ENCODE assay signal across 16 mouse cellular contexts in the genomic region with DNA sequence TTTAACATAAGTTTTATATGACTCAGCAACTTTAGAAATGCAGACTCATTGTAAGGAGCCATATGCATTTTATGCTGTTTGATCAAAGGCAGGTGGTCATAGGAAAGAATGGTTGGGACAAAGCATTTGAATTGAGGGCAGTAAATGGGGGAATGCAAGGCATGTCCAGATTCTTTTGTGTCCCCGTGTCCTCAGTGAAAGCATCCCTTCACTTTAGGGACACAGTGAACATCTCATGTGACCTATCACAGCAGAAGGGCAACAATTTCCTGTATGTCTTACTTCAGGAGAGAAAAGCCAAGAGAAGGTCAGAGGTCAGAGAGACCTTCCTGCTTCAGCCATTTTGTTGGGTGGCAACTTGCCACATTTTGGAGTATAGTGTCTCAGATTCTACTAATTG.
"Had no signal": no experiment of that assay in that cellular context is flagged by ENCODE, and none has a peak within 500 bp of the region (broad histone marks: within the 10 kb centered on the region; RNA-seq: fewer than 3 reads in every experiment).

No protein-coding gene starts in this region.

- H3K9ac ChIP-seq: liver, postnatal 0 days; lung, embryonic 15.5 days; midbrain, embryonic 12.5 days; neural tube, embryonic 12.5 days; stomach, embryonic 15.5 days had no signal

- H3K4me3 ChIP-seq: lung, embryonic 15.5 days; megakaryocyte, embryonic 14.5 days; midbrain, embryonic 12.5 days; neural tube, embryonic 12.5 days; stomach, embryonic 15.5 days had no signal

- DNase-seq: liver, postnatal 0 days; lung, adult 2 months; lung, postnatal 14 days; lung, postnatal 36 days; midbrain, embryonic 14.5 days; right cerebral cortex, postnatal 14 days; thymus, adult 2 months; thymus, postnatal 25 days; thymus, postnatal 4 days had no signal

- H3K4me1 ChIP-seq: megakaryocyte, embryonic 14.5 days; neural tube, embryonic 12.5 days had no signal

- H3K9me3 ChIP-seq: lung, embryonic 15.5 days; midbrain, embryonic 12.5 days; neural tube, embryonic 12.5 days; stomach, embryonic 15.5 days had no signal

- H3K36me3 ChIP-seq: lung, embryonic 15.5 days; midbrain, embryonic 12.5 days; neural tube, embryonic 12.5 days; stomach, embryonic 15.5 days had no signal

- H3K27ac ChIP-seq: lung, embryonic 15.5 days; macrophage; midbrain, embryonic 12.5 days; neural tube, embryonic 12.5 days; stomach, embryonic 15.5 days; stomach, postnatal 0 days had no signal
